Mouse (Mus musculus) hindbrain, embryonic 16.5 days (tissue): ENCODE data around the gene Ppfia2. TPM values are rescaled to one million over a fixed set of nuclear protein-coding genes. Genes with fewer than 3 reads are reported as not detected.

Source experiments
- ATAC-seq: fragments of 200-750 bp; cut with Nextera tagmentation; 2 replicates; pipeline ENCODE4 v1.8.0; 2017; ENCODE audit warnings: moderate TSS enrichment, moderate library complexity
- H3K27ac ChIP-seq: fragments of 300-500 bp; sonication (generic); 2 replicates; pipeline ENCODE4 v1.5.1; 2014; ENCODE audit warnings: low read depth, mild to moderate bottlenecking, control low read depth, low read length, moderate library complexity
- H3K27me3 ChIP-seq: fragments of 300-500 bp; sonication (generic); replicated peaks from 2 replicates; pipeline ENCODE4 v1.6.1; 2014; ENCODE audit warnings: low read length; ENCODE audit not compliant: control insufficient read depth, insufficient read depth
- H3K36me3 ChIP-seq: fragments of 300-500 bp; sonication (generic); 2 replicates; pipeline ENCODE4 v1.6.1; 2014; ENCODE audit warnings: mild to moderate bottlenecking, low read length, moderate library complexity, mixed read lengths; ENCODE audit not compliant: control insufficient read depth, insufficient read depth
- H3K4me1 ChIP-seq: fragments of 300-500 bp; sonication (generic); 2 replicates; pipeline ENCODE4 v1.6.1; 2014; ENCODE audit warnings: low read depth, low read length; ENCODE audit not compliant: control insufficient read depth, insufficient read depth
- H3K4me2 ChIP-seq: fragments of 300-500 bp; sonication (generic); 2 replicates; pipeline ENCODE4 v1.6.1; 2014; ENCODE audit warnings: mild to moderate bottlenecking, low read length, control low read depth, moderate library complexity
- H3K4me3 ChIP-seq: fragments of 300-500 bp; sonication (generic); 2 replicates; pipeline ENCODE4 v1.5.1; 2014; ENCODE audit warnings: mild to moderate bottlenecking, low read length, control low read depth, moderate library complexity
- H3K9ac ChIP-seq: fragments of 300-500 bp; sonication (generic); 2 replicates; pipeline ENCODE4 v1.6.1; 2014; ENCODE audit warnings: low read depth, mild to moderate bottlenecking, control low read depth, low read length, moderate library complexity
- H3K9me3 ChIP-seq: fragments of 300-500 bp; sonication (generic); 2 replicates; pipeline ENCODE4 v1.6.1; 2014; ENCODE audit warnings: mild to moderate bottlenecking, low read length, moderate library complexity; ENCODE audit not compliant: control insufficient read depth
- WGBS: fragments of 180-500 bp; shearing (Covaris S2); extraction: QIAGEN DNeasy Blood & Tissue Kit; methylation state at CpG from one replicate; pipeline ENCODE4 v1.1.7; 2014; 5-methylcytosine and 5-hydroxymethylcytosine counted together
- polyA plus RNA-seq: library from polyadenylated mRNA; unstranded; fragments of >200 nt; fragmentation: Nextera tagmentation; extraction: Ambion mirVana; gene quantifications from 2 replicates; pipeline ENCODE4 v1.2.1, GENCODE M21; 2015

Ppfia2 gene
- polyA plus RNA-seq, 1 experiment from 2014 or later: 29.3 TPM

DNA sequence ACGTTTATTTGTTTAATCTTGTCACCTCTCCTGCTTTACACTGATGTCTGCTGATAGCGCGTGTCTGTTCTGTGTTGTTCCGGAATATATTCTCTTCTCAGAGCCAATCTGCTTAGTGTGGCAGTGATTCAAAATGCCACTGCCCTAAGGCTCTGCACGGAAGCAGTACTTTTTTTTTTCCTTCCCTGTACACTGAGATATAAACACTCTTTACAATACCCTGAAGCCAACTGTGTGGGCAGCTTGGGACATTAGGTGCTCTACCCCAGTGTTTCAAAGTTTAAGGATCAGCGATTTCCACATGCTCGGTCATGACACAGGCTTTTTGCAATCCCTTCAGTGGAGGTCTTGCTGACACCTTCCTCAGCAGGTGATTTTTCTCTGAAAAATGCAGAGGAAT, 163.8 kb downstream of the Ppfia2 start:
- Histone ChIP-seq H3K27ac (no peak overlapping the region), H3K9me3 (no peaks in the 10 kb centered on the region), H3K4me2 (peak overlapping the region; percentile 6), H3K9ac (no peak overlapping the region), H3K36me3 (no peaks in the 10 kb centered on the region), H3K4me1 (peaks cover 3% of the 10 kb centered on the region), H3K27me3 (no peaks in the 10 kb centered on the region), H3K4me3 (no peak overlapping the region)
- no peak for ATAC-seq
- WGBS: 64% methylated on average over 7 of the region's 7 CpGs

DNA sequence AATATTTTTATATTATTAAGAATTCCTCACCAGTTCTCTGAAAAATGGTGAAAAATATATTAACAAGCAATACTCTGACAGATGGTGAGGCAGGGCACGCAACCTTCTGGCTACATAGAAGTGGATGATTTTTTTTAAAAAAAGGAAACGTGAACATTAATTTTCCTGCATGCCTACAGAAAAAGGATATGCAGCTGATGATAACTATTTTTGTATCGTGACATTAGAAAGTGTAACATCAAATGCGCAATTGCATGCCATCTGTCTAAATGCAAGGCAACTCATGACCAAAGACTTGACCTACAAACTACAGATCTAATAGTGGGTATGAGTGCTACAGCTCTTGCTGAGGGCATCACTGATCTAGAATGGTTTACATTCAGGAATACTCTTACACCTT, 182.1 kb downstream of the Ppfia2 start:
- Histone ChIP-seq H3K9me3 (no peaks in the 10 kb centered on the region), H3K36me3 (no peaks in the 10 kb centered on the region), H3K4me1 (no peaks in the 10 kb centered on the region), H3K27ac (no peak overlapping the region), H3K9ac (no peak overlapping the region), H3K27me3 (no peaks in the 10 kb centered on the region), H3K4me2 (no peak overlapping the region), H3K4me3 (no peak overlapping the region)
- 88% methylated on average over 4 of the region's 4 CpGs for WGBS
- ATAC-seq: no peak

DNA sequence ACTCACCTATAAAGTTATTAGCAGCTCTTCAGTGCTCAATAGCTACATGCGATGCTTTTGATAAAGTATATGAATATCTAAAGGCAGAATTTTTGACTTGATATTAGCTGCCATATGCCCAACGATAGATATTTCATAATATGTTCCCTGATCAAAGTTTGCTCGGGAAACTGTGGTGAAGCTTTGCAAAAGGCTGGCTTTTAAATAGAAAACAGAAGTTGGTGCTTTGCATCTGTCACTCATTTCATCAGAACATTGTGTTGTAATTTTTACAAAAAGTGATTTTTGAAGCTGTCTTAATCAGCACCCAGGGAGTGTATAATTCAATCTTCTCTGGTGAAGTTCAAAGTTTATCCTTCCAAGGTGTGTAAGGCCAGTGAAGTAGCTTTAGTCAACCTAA, 195.1 kb downstream of the Ppfia2 start:
- H3K27ac ChIP-seq: no peak overlapping the region
- no peaks in the 10 kb centered on the region for H3K4me1 ChIP-seq
- H3K4me3 ChIP-seq: no peak overlapping the region
- H3K27me3 ChIP-seq: no peaks in the 10 kb centered on the region
- WGBS: 92% methylated on average over 3 of the region's 3 CpGs
- ATAC-seq: no peak
- no peak overlapping the region for H3K9ac ChIP-seq
- no peaks in the 10 kb centered on the region for H3K9me3 ChIP-seq
- no peaks in the 10 kb centered on the region for H3K36me3 ChIP-seq
- no peak overlapping the region for H3K4me2 ChIP-seq

DNA sequence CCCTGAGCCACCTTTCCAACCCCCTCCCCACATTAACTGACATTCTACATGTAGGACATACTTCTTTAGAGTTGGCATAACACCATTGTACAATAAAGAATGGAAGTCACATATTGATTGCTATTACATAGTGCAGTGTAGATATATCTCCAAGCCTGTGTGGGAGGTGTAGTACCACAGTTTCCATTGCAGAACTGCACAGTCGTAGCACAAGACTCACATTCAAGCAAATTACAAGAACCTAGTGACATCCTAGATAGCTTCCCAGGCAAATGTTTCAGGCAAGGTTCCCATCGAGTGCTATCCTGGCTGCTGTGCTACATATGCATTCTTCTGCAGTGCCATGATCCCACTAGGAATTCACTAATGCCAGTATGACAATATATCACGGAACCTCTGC, 200.0 kb downstream of the Ppfia2 start:
- Histone ChIP-seq H3K36me3 (no peaks in the 10 kb centered on the region), H3K4me3 (no peak overlapping the region), H3K4me1 (no peaks in the 10 kb centered on the region), H3K27me3 (no peaks in the 10 kb centered on the region), H3K4me2 (no peak overlapping the region), H3K9ac (no peak overlapping the region), H3K27ac (no peak overlapping the region), H3K9me3 (no peaks in the 10 kb centered on the region)
- ATAC-seq: 0 out of 2 replicates have a peak, but pooled peaks have one; percentile 14
- WGBS: 85% methylated on average over 3 of the region's 3 CpGs

DNA sequence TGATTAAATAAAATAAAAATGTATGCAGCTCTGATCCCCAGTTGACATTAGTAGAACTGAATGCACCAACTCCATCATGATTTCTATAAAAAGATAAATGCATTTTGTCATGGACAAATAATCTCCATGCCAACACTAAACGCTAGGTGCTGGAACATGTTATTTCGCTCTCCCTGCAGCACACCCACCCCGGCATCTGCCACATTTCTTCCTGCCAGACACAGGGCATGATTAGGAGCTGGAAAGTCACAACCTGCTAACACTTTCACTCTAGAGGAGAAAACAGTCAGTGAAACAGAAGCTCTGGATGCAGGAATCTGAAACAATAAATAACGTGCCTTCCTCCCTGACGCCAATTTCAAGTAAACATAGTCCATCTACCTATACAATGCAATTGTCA, 211.3 kb downstream of the Ppfia2 start:
- no peak overlapping the region for H3K27ac ChIP-seq
- no peaks in the 10 kb centered on the region for H3K9me3 ChIP-seq
- H3K4me3 ChIP-seq: no peak overlapping the region
- H3K36me3 ChIP-seq: no peaks in the 10 kb centered on the region
- H3K4me1 ChIP-seq: no peaks in the 10 kb centered on the region
- 71% methylated on average over 5 of the region's 5 CpGs for WGBS
- ATAC-seq: no peak
- H3K4me2 ChIP-seq: no peak overlapping the region
- no peak overlapping the region for H3K9ac ChIP-seq
- no peaks in the 10 kb centered on the region for H3K27me3 ChIP-seq

DNA sequence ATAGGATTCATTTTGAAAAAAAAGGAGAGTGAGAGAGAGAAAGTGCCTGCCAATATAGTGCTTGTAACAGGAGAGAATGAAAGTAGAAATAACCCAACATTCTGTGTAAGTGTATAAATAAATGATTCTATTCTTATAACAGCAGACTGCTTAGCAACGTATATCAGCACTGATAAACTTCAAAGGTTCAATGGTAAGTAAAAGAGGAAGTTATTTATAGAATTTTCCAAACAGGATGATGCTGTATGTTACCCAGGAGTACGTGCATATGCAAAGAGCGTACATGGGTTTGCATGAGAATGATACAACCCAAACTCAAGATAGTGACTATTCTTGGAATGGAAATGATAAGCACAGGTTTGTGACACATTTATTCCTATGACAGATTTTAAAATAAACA, 215.4 kb downstream of the Ppfia2 start:
- H3K9me3 ChIP-seq: no peaks in the 10 kb centered on the region
- H3K9ac ChIP-seq: no peak overlapping the region
- no peaks in the 10 kb centered on the region for H3K36me3 ChIP-seq
- no peaks in the 10 kb centered on the region for H3K4me1 ChIP-seq
- no peak overlapping the region for H3K4me3 ChIP-seq
- no peak overlapping the region for H3K4me2 ChIP-seq
- H3K27me3 ChIP-seq: no peaks in the 10 kb centered on the region
- WGBS: 80% methylated on average over 3 of the region's 3 CpGs
- no peak overlapping the region for H3K27ac ChIP-seq
- no peak for ATAC-seq

DNA sequence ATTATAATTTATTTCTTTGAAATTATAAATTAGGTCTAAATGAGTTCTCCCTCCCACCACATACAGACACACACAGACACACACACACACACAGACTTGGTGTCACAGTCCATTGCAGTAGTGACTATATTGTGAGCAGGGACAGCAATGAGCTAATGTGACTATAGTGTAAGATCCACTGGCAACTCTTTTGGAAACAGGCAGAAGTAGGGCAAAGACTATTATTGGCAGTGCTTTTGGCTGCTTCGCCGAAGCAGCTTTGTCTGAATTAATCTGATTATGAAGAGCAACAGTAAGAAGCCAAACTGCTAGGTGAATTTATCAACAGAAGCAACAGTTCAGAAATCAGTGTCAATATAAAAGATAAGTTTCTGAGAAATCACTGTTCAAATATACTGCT, 249.8 kb downstream of the Ppfia2 start:
- 57% methylated on average over 2 of the region's 2 CpGs for WGBS
- H3K4me3 ChIP-seq: no peak overlapping the region

DNA sequence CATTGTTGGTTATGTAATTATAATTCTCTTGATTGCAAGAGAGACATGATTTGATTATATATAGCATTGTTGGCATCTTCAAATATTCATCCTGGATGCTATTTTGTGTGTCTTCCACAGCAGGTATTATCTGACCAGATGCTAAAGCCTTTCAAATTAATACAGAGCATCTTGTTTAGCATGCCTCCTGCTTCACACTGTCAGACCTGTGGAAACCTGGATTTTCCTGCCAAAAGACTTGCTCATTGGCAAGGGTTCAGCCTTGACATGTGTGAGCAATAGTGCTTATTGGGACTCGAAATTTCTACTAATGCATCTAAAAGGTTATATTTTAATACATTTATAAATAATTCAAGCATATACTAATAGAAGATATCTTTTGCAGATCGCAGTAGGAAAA, 262.1 kb downstream of the Ppfia2 start:
- Histone ChIP-seq H3K4me3 (no peak overlapping the region), H3K4me2 (no peak overlapping the region), H3K9me3 (no peaks in the 10 kb centered on the region), H3K27ac (no peak overlapping the region), H3K9ac (no peak overlapping the region), H3K27me3 (no peaks in the 10 kb centered on the region), H3K36me3 (no peaks in the 10 kb centered on the region), H3K4me1 (no peaks in the 10 kb centered on the region)
- WGBS: 71% methylated on average over 2 of the region's 2 CpGs
- peak; percentile 50; the same call in 1 of the 2 replicates for ATAC-seq

More for the DNA sequence above, 249.8 kb downstream of the Ppfia2 start:
- no peak overlapping the region for H3K9ac ChIP-seq
- no peak overlapping the region for H3K27ac ChIP-seq
- no peaks in the 10 kb centered on the region for H3K36me3 ChIP-seq
- peaks cover 3% of the 10 kb centered on the region for H3K9me3 ChIP-seq
- ATAC-seq: no peak
- no peaks in the 10 kb centered on the region for H3K4me1 ChIP-seq
- no peak overlapping the region for H3K4me2 ChIP-seq
- H3K27me3 ChIP-seq: no peaks in the 10 kb centered on the region

DNA sequence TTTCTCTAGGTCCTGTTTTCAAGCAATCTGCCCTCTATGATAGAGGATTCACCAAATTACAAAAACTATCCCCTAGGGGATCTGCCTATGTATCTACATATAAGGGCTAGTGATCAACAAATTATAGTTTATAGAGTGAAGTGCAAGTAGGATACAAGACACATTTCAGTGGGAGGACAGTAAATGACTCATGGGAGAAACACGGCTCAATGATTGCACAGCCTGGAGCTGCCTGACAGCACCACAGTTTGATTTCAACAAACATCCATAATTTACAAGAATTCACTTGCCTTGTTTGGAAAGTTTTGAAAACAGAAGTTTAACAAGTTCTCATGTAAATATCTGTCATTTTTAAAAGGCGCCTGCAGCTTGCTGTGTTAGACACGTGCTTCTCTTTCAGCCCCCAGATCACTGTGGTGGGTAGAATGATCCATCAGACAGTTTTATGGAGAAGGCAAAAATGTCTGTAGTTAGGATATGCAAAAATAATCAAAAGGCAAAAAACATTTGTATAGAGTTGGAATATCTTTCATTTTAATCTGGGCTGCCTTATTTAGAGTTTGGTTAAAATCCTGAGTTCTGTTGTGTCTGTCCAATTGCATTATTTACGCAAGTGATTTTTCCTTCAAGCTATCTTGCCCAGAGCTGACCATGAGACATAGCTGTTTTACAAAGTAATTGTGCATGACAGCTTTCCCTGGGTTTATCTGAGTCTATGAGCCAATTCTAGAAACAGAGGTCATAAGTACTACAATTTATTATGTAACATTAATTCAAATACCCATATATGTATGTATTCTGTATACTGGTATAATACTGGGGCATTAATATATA, 266.3 kb downstream of the Ppfia2 start:
- Histone ChIP-seq H3K27ac (no peak overlapping the region), H3K27me3 (no peaks in the 10 kb centered on the region), H3K4me2 (no peak overlapping the region), H3K36me3 (no peaks in the 10 kb centered on the region), H3K4me1 (no peaks in the 10 kb centered on the region), H3K9ac (no peak overlapping the region), H3K9me3 (no peaks in the 10 kb centered on the region), H3K4me3 (no peak overlapping the region)
- WGBS: 78% methylated on average over 4 of the region's 4 CpGs
- ATAC-seq: 0 out of 2 replicates have a peak, but pooled peaks have one; percentile 42
